Mouse (Mus musculus) lung, postnatal 25 days (tissue): ENCODE measurements at regions not wholly inside any gene's neighbourhood (a gene's known extent, or its start where the extent isn't known, plus 50 kb on each side); places are given as distances from the start of the nearest gene placed in this dataset.
"Not testable (repeated sequence)": the region's sequence is repeated elsewhere in the genome, so short reads cannot be mapped to it uniquely, and the experiment has no call there.

Experiments used
- DNase-seq: peaks from one replicate; pipeline ENCODE4 v3.0.0; 2022; ENCODE audit warnings: low spot score

DNA sequence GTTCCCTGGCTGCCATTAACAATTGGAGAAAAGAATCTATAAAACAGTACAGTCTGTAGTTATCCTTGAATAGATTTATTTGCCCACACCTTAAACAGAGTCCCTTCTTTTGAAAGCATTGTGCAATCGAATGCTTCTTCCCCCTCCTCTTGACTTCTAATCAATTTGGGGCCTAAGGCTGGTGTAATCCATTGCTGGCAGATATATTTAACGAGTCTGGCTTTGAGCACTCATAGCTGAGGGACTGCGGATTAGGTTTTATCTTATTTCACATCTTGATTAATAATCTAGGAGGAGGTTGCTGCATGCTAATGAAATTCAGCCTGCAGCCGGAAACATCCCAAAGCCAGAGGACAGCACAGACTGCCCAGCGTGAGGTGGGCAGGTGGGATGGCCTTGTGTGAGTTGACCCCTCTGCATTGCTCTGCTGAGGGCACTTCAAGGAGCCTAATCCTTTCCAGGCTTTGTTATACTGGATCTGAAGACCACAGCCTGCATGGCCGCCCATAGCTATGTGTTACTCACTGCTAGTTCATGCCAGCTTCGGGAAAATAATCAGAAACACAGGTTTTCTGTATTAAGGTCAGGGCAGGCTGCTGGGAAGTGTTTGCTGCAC lies 163.6 kb downstream of the Mterf1b start:
- no peak for DNase-seq

DNA sequence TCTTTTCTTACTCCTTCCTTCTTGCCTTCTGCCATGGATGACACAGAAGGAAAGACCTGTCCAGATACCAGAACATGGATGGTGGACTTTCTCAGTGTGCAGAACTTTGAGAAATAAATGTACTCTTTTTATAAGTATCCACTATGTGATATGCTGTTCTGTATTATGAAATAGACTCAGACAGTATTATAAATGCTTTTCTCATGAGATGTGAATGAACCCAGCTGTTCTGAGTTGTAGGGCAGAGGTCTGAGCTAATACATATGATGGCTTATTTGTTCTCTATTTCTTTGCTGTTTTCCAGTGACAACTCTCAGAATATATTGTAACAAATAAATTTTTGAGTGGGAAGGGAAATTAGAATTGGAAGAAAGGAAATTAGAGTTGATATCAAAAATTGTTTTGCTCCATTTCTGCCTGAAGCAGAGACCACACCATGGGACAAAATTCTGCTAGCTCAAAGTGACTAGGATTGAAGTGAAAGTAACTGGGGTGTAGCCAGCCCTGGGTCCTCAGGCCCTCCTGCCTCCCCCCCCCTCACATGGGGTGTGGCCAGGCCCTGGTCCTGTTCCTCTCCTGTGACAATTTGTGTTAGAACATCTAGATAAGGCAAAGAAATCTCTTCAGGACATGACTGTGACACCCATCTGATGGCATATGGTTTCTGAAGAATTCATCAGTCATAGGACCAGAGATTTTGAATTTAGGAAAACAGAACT lies 164.5 kb downstream of the Mterf1b start:
- DNase-seq: not testable (repeated sequence)

DNA sequence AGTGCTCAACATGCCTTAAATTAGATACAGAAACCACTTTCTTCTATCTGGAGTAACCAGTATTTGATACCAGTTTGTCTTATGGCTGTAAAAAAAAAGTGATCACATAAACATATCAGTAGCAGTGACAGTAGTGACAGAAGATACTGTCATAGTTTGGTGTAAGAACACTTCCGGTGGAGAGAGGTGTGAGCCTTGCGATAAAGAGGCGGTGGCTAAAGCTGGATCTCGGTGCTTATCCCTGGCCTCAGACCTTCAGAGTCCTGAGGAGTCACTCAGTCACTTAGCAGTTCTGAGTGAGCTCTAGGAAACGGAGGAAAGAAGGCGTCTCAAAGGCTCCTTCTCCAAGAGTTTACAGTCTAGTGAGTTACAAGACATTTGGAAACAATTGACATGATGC lies 169.4 kb downstream of the Mterf1b start:
- DNase-seq: not testable (repeated sequence)

DNA sequence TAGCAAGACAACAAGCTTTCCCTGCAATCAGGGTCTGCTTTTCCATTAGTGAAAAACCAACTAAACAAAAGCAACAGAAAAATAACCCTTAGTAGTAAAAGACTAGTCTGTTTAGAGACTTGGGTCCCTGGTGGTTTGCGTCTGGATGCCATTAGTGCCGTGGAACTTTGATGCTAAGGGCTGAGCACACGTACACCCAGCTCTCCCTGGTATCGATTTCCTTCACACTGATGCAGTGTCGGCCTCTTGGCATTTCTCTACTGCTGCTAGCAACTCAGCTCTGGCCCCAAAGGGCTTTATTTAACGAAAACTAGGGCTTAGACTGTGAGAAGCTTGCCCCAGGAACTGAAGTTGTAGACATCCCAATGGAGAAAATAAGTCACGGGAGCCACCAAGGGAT lies 192.6 kb downstream of the Mterf1b start:
- DNase-seq: not testable (repeated sequence)

DNA sequence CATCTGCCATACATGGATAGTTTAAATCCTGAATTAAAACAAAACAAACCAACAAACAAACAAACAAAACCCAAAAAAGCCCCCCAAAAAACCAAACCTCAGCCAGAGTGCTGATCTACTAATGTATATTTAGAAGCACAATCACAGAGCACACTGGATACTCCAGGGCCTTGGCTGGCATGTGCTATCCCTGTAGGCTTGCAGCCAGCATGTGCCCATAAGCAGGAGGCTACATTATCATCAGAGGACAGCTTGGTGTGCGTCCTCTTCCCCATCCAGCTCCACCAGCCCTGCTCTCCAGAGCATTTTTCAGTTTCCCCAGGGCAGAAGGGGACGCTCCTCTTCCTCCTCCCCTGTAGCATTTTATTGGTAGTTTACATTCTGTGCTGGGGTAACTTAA lies 198.9 kb downstream of the Mterf1b start:
- DNase-seq: no peak

DNA sequence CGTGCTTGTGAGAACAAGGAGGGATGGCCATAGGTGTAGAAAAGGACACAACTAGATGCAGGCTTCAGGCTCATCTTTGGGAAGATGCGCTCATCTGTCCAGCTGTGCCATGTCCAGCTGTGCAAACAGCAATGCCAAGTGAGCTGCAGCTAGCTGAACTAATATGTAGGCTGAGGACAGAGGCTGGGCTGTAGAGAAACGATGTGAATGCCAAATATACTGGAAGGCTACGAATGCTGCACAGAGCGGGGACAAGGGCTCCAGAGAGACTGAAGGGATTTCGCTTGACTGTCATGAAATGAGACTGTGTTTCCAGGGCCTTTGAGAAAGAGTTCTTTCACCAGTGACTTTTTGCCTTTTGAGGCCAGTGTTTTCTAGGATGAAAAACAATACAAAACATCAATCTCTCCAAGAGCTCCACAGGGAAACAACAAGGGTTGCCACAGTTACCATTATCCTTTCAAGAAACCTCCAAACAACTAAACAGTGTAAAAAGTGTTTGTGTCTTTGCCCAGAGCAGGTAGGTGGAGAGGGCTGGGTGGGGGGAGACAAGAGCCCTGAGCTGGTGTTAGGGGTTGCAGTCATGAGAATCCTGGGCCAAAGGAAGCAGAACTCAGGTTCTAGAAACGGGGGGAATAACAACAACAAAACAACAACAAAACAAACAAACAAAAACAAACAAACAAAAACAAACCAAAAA lies 202.3 kb downstream of the Mterf1b start:
- DNase-seq: not testable (repeated sequence)

DNA sequence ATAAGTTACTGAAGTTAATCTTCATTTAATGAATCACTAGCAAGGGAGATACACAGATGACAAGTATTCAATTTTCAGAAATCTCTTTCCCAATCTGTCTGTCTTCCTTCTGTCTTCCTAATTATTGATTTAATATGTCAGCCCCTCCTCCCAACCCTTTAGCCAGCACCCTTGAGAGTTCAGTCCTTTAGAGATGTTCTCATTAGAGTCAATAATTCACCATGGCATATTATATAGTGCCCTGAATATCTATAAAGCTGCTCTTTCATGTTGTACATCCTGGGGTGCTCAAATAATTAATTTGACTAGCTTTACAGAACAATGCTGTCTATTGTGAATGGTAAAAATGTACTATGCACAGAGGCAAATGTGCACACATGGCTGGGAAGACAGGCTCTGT lies 205.9 kb downstream of the Mterf1b start:
- no peak for DNase-seq

DNA sequence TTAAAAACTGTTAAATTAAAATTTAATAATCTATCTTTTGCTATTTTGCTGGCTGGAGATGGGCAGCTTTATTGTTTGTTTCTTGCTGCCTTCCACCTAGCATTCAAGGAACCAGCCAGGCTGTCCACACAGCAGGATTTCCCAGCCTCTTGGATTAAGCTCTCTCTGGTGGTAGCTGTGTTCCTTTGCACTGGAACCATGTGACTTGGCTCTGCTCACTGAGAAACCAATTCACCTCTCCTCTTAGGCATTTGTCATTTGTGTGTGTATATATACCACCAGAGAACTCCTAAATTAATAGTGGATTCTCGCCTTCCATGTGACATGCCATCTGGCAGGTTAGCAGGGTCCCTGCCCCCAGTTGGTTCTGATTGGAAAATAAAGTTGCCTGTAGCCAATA lies 225.6 kb downstream of the Mterf1b start:
- no peak for DNase-seq
